Mouse (Mus musculus) CH12.LX (cell line): ENCODE results near the gene Sh3rf1. TPM values are rescaled to one million over a fixed set of nuclear protein-coding genes. Genes with fewer than 3 reads are reported as not detected.

Source experiments
- DNase-seq: peaks from one replicate; pipeline ENCODE4 v3.0.0-alpha.2; 2013; ENCODE audit errors: extremely low read depth
- H3K27ac ChIP-seq: 2 replicates; pipeline ENCODE4 v1.5.1; 2012; ENCODE audit warnings: low read depth, mild to moderate bottlenecking, control low read depth, moderate library complexity; ENCODE audit not compliant: insufficient read depth
- H3K27me3 ChIP-seq: replicated peaks from 2 replicates; pipeline ENCODE3; 2012; ENCODE audit warnings: inconsistent platforms
- H3K36me3 ChIP-seq, 2 experiments: replicated peaks in 1 of 2; 2 replicates each; pipeline versions ENCODE3 to v1.6.1; 2012; ENCODE audit warnings: inconsistent platforms in 1 of 2, low read length in 1 of 2, mild to moderate bottlenecking in 1 of 2, mixed read lengths in 1 of 2, moderate library complexity in 1 of 2; ENCODE audit not compliant: control insufficient read depth in 1 of 2, insufficient read depth in 1 of 2
- H3K4me1 ChIP-seq, 2 experiments: 2 replicates each; pipeline ENCODE4 v1.6.1; 2012; ENCODE audit warnings: inconsistent platforms in 1 of 2, moderate library complexity in 1 of 2; ENCODE audit not compliant: insufficient read depth in 2 of 2, control insufficient read depth in 1 of 2
- H3K4me2 ChIP-seq: 2 replicates; pipeline ENCODE4 v1.6.1; 2012; ENCODE audit warnings: low read depth, mild to moderate bottlenecking, control low read depth; ENCODE audit not compliant: poor library complexity, insufficient read depth, severe bottlenecking
- H3K4me3 ChIP-seq, 3 experiments: fragments of 150-350 bp in 1 of 3; sonication (generic) in 1 of 3; replicated peaks in 1 of 3; 2 replicates each; pipeline versions ENCODE3 to v1.5.1; 2011 to 2012; ENCODE audit warnings: low read depth in 2 of 3, low read length in 2 of 3, mild to moderate bottlenecking in 2 of 3, moderate library complexity in 2 of 3, control low read depth in 1 of 3, improper control_type of control experiment in 1 of 3, inconsistent platforms in 1 of 3, mixed read lengths in 1 of 3; ENCODE audit not compliant: poor library complexity in 1 of 3
- H3K79me2 ChIP-seq: replicated peaks from 2 replicates; pipeline ENCODE4 v1.6.1; 2012; ENCODE audit warnings: mild to moderate bottlenecking, moderate library complexity; ENCODE audit not compliant: control insufficient read depth, poor library complexity, insufficient read depth, severe bottlenecking; ENCODE audit errors: extremely low read depth
- H3K9ac ChIP-seq: 2 replicates; pipeline ENCODE4 v1.6.1; 2012; ENCODE audit warnings: low read depth, mild to moderate bottlenecking, control low read depth, moderate library complexity; ENCODE audit not compliant: insufficient read depth
- H3K9me3 ChIP-seq: replicated peaks from 2 replicates; pipeline ENCODE3; 2012; ENCODE audit warnings: low read length, inconsistent platforms, mixed read lengths
- CHD1 ChIP-seq: IDR thresholded peaks from 2 replicates; pipeline ENCODE4 v1.6.1; 2012; ENCODE audit warnings: low read depth, low read length, improper control_type of control experiment, inconsistent platforms
- CHD2 ChIP-seq: IDR thresholded peaks from 2 replicates; pipeline ENCODE4 v1.6.1; 2011; ENCODE audit warnings: low read length, improper control_type of control experiment
- CTCF ChIP-seq, 2 experiments: IDR thresholded peaks in 1 of 2; conservative IDR thresholded peaks in 1 of 2; 2 replicates each; pipeline ENCODE4 v1.5.1; 2011 to 2012; ENCODE audit warnings: low read depth in 2 of 2, low read length in 2 of 2, improper control_type of control experiment in 1 of 2, inconsistent platforms in 1 of 2, mild to moderate bottlenecking in 1 of 2, moderate library complexity in 1 of 2
- ELF1 ChIP-seq: IDR thresholded peaks from 2 replicates; pipeline ENCODE4 v1.6.1; 2014; ENCODE audit warnings: low read depth, mild to moderate bottlenecking, inconsistent platforms, low read length, improper control_type of control experiment
- EP300 ChIP-seq: IDR thresholded peaks from 2 replicates; pipeline ENCODE4 v1.6.1; 2011; ENCODE audit warnings: low read length, improper control_type of control experiment
- ETS1 ChIP-seq: conservative IDR thresholded peaks from 2 replicates; pipeline ENCODE4 v1.6.1; 2012; ENCODE audit warnings: low read depth, mild to moderate bottlenecking, inconsistent platforms, low read length, improper control_type of control experiment, moderate library complexity
- GABPA ChIP-seq: IDR thresholded peaks from 2 replicates; pipeline ENCODE4 v1.6.1; 2012; ENCODE audit warnings: low read depth, low read length, improper control_type of control experiment, inconsistent platforms; ENCODE audit not compliant: insufficient replicate concordance
- HCFC1 ChIP-seq: IDR thresholded peaks from 2 replicates; pipeline ENCODE4 v1.6.1; 2012; ENCODE audit warnings: low read depth, mild to moderate bottlenecking, inconsistent platforms, low read length, improper control_type of control experiment
- JUN ChIP-seq: IDR thresholded peaks from 2 replicates; pipeline ENCODE4 v1.6.1; 2011; ENCODE audit warnings: low read depth, mild to moderate bottlenecking, low read length, improper control_type of control experiment, moderate library complexity; ENCODE audit not compliant: insufficient read depth
- KAT2A ChIP-seq: IDR thresholded peaks from 2 replicates; pipeline ENCODE4 v1.6.1; 2012; ENCODE audit warnings: low read length, improper control_type of control experiment, inconsistent platforms; ENCODE audit not compliant: insufficient replicate concordance
- MEF2A ChIP-seq: IDR thresholded peaks from 2 replicates; pipeline ENCODE4 v1.6.1; 2014; ENCODE audit warnings: low read depth, mild to moderate bottlenecking, inconsistent platforms, low read length, improper control_type of control experiment, borderline replicate concordance
- MYC ChIP-seq: IDR thresholded peaks from 2 replicates; pipeline ENCODE4 v1.6.1; 2011; ENCODE audit warnings: low read depth, mild to moderate bottlenecking, improper control_type of control experiment, low read length
- NELFE ChIP-seq: IDR thresholded peaks from 2 replicates; pipeline ENCODE4 v1.6.1; 2011; ENCODE audit warnings: low read depth, low read length, improper control_type of control experiment
- NRF1 ChIP-seq: IDR thresholded peaks from 2 replicates; pipeline ENCODE4 v1.6.1; 2014; ENCODE audit warnings: low read depth, mild to moderate bottlenecking, inconsistent platforms, low read length, improper control_type of control experiment, moderate library complexity
- PAX5 ChIP-seq: IDR thresholded peaks from 2 replicates; pipeline ENCODE4 v1.6.1; 2012; ENCODE audit warnings: low read length, inconsistent platforms, mixed read lengths
- POLR2AphosphoS2 ChIP-seq: IDR thresholded peaks from 2 replicates; pipeline ENCODE4 v1.6.1; 2011; ENCODE audit warnings: low read depth, low read length, improper control_type of control experiment
- RAD21 ChIP-seq: IDR thresholded peaks from 2 replicates; pipeline ENCODE4 v1.6.1; 2011; ENCODE audit warnings: low read depth, mild to moderate bottlenecking, low read length, improper control_type of control experiment, moderate library complexity
- RCOR1 ChIP-seq: conservative IDR thresholded peaks from 2 replicates; pipeline ENCODE4 v1.6.1; 2012; ENCODE audit warnings: low read depth, mild to moderate bottlenecking, inconsistent platforms, low read length, improper control_type of control experiment
- SIN3A ChIP-seq: IDR thresholded peaks from 2 replicates; pipeline ENCODE4 v1.6.1; 2012; ENCODE audit warnings: low read length, improper control_type of control experiment, inconsistent platforms
- SMC3 ChIP-seq: IDR thresholded peaks from 2 replicates; pipeline ENCODE4 v1.6.1; 2011; ENCODE audit warnings: low read depth, low read length, improper control_type of control experiment
- TCF12 ChIP-seq: IDR thresholded peaks from 2 replicates; pipeline ENCODE4 v1.6.1; 2014; ENCODE audit warnings: low read depth, mild to moderate bottlenecking, inconsistent platforms, low read length, improper control_type of control experiment
- USF2 ChIP-seq: conservative IDR thresholded peaks from 2 replicates; pipeline ENCODE4 v1.6.1; 2011; ENCODE audit warnings: low read depth, low read length, improper control_type of control experiment
- ZC3H11A ChIP-seq: IDR thresholded peaks from 2 replicates; pipeline ENCODE4 v1.6.1; 2012; ENCODE audit warnings: low read depth, mild to moderate bottlenecking, inconsistent platforms, low read length, improper control_type of control experiment
- ZMIZ1 ChIP-seq: IDR thresholded peaks from 2 replicates; pipeline ENCODE4 v1.6.1; 2012; ENCODE audit warnings: low read depth, mild to moderate bottlenecking, inconsistent platforms, low read length, improper control_type of control experiment
- dilution Hi-C: fragments of 300-500 bp; cut with MboI; formaldehyde crosslinking; loops from 2 replicates; pipeline ENCODE4 v1.14.3; 2020; ENCODE audit warnings: low sequenced_read_pairs; ENCODE audit not compliant: extremely low pct_unique_long_range_greater_than_20kb, extremely low pct_ligation_motif_present
- in situ Hi-C: fragments of 300-500 bp; cut with MboI; formaldehyde crosslinking; loops from 3 replicates; pipeline ENCODE4 v1.14.3; 2019; ENCODE audit warnings: low sequenced_read_pairs, low pct_ligation_motif_present, low pct_unique_long_range_greater_than_20kb, mixed read lengths
- polyA plus RNA-seq: library from polyadenylated mRNA; unstranded; fragments of >175 nt; gene quantifications from 2 replicates; pipeline ENCODE4 v1.2.1, GENCODE M21; 2012; ENCODE audit warnings: low read depth; ENCODE audit not compliant: insufficient read length
- total RNA-seq, 2 experiments: library from RNA; depleted of rRNA; stranded (reverse); fragments of 300-350 nt in 1 of 2; fragments of >200 nt in 1 of 2; gene quantifications; 2 replicates each; pipeline ENCODE4 v1.2.3; 2012 to 2014

Gene Sh3rf1
- total and polyA plus RNA-seq, 3 experiments, result 6.0 to 16.8 (median 10.6) TPM

GRCm38 (mm10) chr8:61267692-61268091 is 44.0 kb downstream of the Sh3rf1 start:
- TF ChIP-seq NRF1, result no peak
- no peak for TF ChIP-seq KAT2A
- no peak for TF ChIP-seq CHD1
- TF ChIP-seq ZC3H11A, result no peak
- TF ChIP-seq SMC3, result no peak
- no peak for TF ChIP-seq MYC
- no peak for TF ChIP-seq CHD2
- TF ChIP-seq RAD21, result no peak
- no peak for TF ChIP-seq ELF1
- TF ChIP-seq POLR2AphosphoS2, result no peak
- no peak for TF ChIP-seq USF2
- no peak for TF ChIP-seq RCOR1
- no peak for TF ChIP-seq MEF2A
- no peak for TF ChIP-seq EP300
- TF ChIP-seq CTCF (conservative IDR thresholded peaks at IDR 0.05 in 1 of 2, IDR thresholded peaks at IDR 0.05 in 1 of 2; ENCODE audit: low read depth in 2 of 2, low read length in 2 of 2), result no peak
- TF ChIP-seq NELFE, result no peak
- no peak for TF ChIP-seq TCF12
- TF ChIP-seq JUN, result no peak
- TF ChIP-seq SIN3A, result no peak
- TF ChIP-seq HCFC1, result no peak

GRCm38 (mm10) chr8:61268233-61268916 is 44.7 kb downstream of the Sh3rf1 start:
- no peak overlapping the region for H3K27ac ChIP-seq
- H3K4me2 ChIP-seq, result no peak overlapping the region
- no peak overlapping the region for H3K9ac ChIP-seq
- no peak for TF ChIP-seq ETS1
- no peak for TF ChIP-seq USF2
- TF ChIP-seq NRF1, result no peak
- TF ChIP-seq JUN, result no peak
- no peak for TF ChIP-seq SIN3A
- no peak for TF ChIP-seq HCFC1
- TF ChIP-seq ZMIZ1, result no peak
- no peak for TF ChIP-seq KAT2A
- no peak for TF ChIP-seq TCF12
- TF ChIP-seq PAX5, result no peak
- TF ChIP-seq RAD21, result no peak
- TF ChIP-seq ELF1, result no peak
- TF ChIP-seq GABPA, result no peak
- H3K36me3 ChIP-seq, result peaks cover 0 to 31% of the 10 kb centered on the region in 2 experiments
- no peak for DNase-seq
- H3K79me2 ChIP-seq, result peaks cover 6% of the 10 kb centered on the region
- peaks cover 10 to 54% of the 10 kb centered on the region in 2 experiments for H3K4me1 ChIP-seq
- no peaks in the 10 kb centered on the region for H3K9me3 ChIP-seq
- dilution Hi-C loops, result no loop called here
- H3K27me3 ChIP-seq, result no peaks in the 10 kb centered on the region
- H3K4me3 ChIP-seq, result no peak overlapping the region
- in situ Hi-C loops, result loop anchor here (5.0 kb wide), 1 partner anchor 41 kb away; no protein-coding TSS in a partner anchor

More at GRCm38 (mm10) chr8:61267692-61268091, 44.0 kb downstream of the Sh3rf1 start:
- in situ Hi-C loops (loop anchor here (5.0 kb wide), 1 partner anchor 40 kb away; no protein-coding TSS in a partner anchor), dilution Hi-C loops (no loop called here)
- Histone ChIP-seq H3K4me2 (no peak overlapping the region), H3K4me3 (no peak overlapping the region), H3K9ac (no peak overlapping the region), H3K36me3 (peaks cover 0 to 29% of the 10 kb centered on the region in 2 experiments), H3K9me3 (no peaks in the 10 kb centered on the region), H3K27me3 (no peaks in the 10 kb centered on the region), H3K27ac (no peak overlapping the region), H3K4me1 (peaks cover 10 to 49% of the 10 kb centered on the region in 2 experiments), H3K79me2 (peaks cover 8% of the 10 kb centered on the region)
- no peak for DNase-seq
